Mouse (Mus musculus): Measurements from ENCODE around the gene Fdx1l.
A peak's percentile ranks its signal among the peaks of the same experiment; 100 is the strongest.
"Not testable (repeated sequence)": the region's sequence is repeated elsewhere in the genome, so short reads cannot be mapped to it uniquely, and the experiment has no call there.

Gene Fdx1l

GRCm38 (mm10) chr9:21074173-21074572 is 759 bp upstream of the Fdx1l start:
- no peak for DNase-seq (ENCODE audit: low spot score in 2 of 2)

GRCm38 (mm10) chr9:21072641-21073040 is 773 bp downstream of the Fdx1l start:
- no peak for DNase-seq (ENCODE audit: low spot score in 2 of 2)

GRCm38 (mm10) chr9:21067006-21067684 is 6.3 kb downstream of the Fdx1l start, which contains the start of gene Zglp1:
Gene Zglp1, minus strand, starts transcription at chr9:21067093.
- peak in 1 of 2 experiments; percentile 16 for DNase-seq (ENCODE audit: low spot score in 2 of 2)

- no peak for DNase-seq (ENCODE audit: low spot score in 2 of 2)
Measured at GRCm38 (mm10) chr9:21062928-21063327, 10.5 kb downstream of the Fdx1l start.

- DNase-seq (ENCODE audit: low spot score in 2 of 2), result peak in 1 of 2 experiments; percentile 31
Measured at GRCm38 (mm10) chr9:21051578-21051977, 21.8 kb downstream of the Fdx1l start.

- DNase-seq (ENCODE audit: low spot score in 2 of 2), result no peak
Measured at GRCm38 (mm10) chr9:21045235-21045634, 28.2 kb downstream of the Fdx1l start.

- not testable (repeated sequence) for DNase-seq (ENCODE audit: low spot score in 2 of 2)
Measured at GRCm38 (mm10) chr9:21044785-21045184, 28.6 kb downstream of the Fdx1l start.

GRCm38 (mm10) chr9:21043563-21043962 is 29.9 kb downstream of the Fdx1l start:
- no peak for DNase-seq (ENCODE audit: low spot score in 2 of 2)

- no peak for DNase-seq (ENCODE audit: low spot score in 2 of 2)
Measured at GRCm38 (mm10) chr9:21041308-21041707, 32.1 kb downstream of the Fdx1l start.

GRCm38 (mm10) chr9:21039779-21040178 is 33.6 kb downstream of the Fdx1l start:
- DNase-seq (ENCODE audit: low spot score in 2 of 2), result peak in 1 of 2 experiments; percentile 41

GRCm38 (mm10) chr9:21037481-21037891 is 35.9 kb downstream of the Fdx1l start:
- peak in 1 of 2 experiments; percentile 27 for DNase-seq (ENCODE audit: low spot score in 2 of 2)

GRCm38 (mm10) chr9:21036666-21037065 is 36.7 kb downstream of the Fdx1l start:
- DNase-seq (ENCODE audit: low spot score in 2 of 2), result no peak

GRCm38 (mm10) chr9:21036161-21036560 is 37.3 kb downstream of the Fdx1l start:
- no peak for DNase-seq (ENCODE audit: low spot score in 2 of 2)

GRCm38 (mm10) chr9:21035586-21035985 is 37.8 kb downstream of the Fdx1l start:
- DNase-seq (ENCODE audit: low spot score in 2 of 2), result no peak

- DNase-seq (ENCODE audit: low spot score in 2 of 2), result peak in 1 of 2 experiments; percentile 55
Measured at GRCm38 (mm10) chr9:21034481-21035085, 38.8 kb downstream of the Fdx1l start.

- DNase-seq (ENCODE audit: low spot score in 2 of 2), result peak; percentile 82 to 94
Measured at GRCm38 (mm10) chr9:21033136-21033535, 40.3 kb downstream of the Fdx1l start.

GRCm38 (mm10) chr9:21032491-21032890 is 40.9 kb downstream of the Fdx1l start:
- DNase-seq (ENCODE audit: low spot score in 2 of 2), result no peak

- peak; percentile 65 to 66 for DNase-seq (ENCODE audit: low spot score in 2 of 2)
Measured at GRCm38 (mm10) chr9:21031896-21032351, 41.5 kb downstream of the Fdx1l start, which contains the start of gene Icam5. Gene Icam5, plus strand, starts transcription at chr9:21032073.

- peak; percentile 68 to 70 for DNase-seq (ENCODE audit: low spot score in 2 of 2)
Measured at GRCm38 (mm10) chr9:21031251-21031895, 42.0 kb downstream of the Fdx1l start.

GRCm38 (mm10) chr9:21030781-21031250 is 42.6 kb downstream of the Fdx1l start:
- DNase-seq (ENCODE audit: low spot score in 2 of 2), result peak; percentile 83 to 94

- DNase-seq (ENCODE audit: low spot score in 2 of 2), result peak in 1 of 2 experiments; percentile 63
Measured at GRCm38 (mm10) chr9:21030055-21030600, 43.3 kb downstream of the Fdx1l start.
